Mouse (Mus musculus): ENCODE data around the gene 4930568D16Rik.

The 4930568D16Rik gene

DNA sequence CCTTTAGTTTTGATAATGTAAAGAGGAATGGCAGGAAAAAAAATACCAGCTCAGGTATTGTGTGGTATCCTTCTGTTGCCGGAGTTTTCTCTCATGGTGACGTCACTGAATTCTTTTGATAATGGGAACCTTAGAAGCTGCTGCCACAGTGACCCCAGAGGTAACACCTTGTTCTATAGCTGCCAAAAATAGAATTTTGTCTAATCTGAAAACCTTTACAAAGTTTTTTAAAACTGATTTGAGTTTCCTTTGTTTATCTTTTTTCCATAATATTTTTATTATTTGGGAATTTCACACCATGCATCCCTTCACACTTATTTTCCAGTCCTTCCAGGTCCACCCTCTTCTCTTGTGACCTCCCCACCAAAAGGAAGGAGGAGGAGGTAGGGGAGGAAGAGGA, at the start of gene 4930568D16Rik:
TSS of gene 4930568D16Rik (minus strand) at position 101 of the 400 bp plus-strand sequence.
- ChIA-PET CTCF (interaction anchor here in 1 of 4 experiments (1.6 kb wide), 1 partner anchor 75 kb away, joined by 5 read pairs; no protein-coding TSS in a partner anchor), POLR2A (interaction anchor here in 1 of 4 experiments (1.0 kb wide), 1 partner anchor 60 kb away, joined by 3 read pairs; no protein-coding TSS in a partner anchor)

GRCm38 (mm10) chr2:35417231-35417630, 49.7 kb upstream of the 4930568D16Rik start:
- POLR2A ChIA-PET, result interaction anchor here in 2 of 4 experiments (0.6 to 1.1 kb wide), 3 partner anchors 10 to 19 kb away, joined by 3 read pairs; no protein-coding TSS in a partner anchor
- CTCF ChIA-PET, result interaction anchor here in 1 of 4 experiments (0.6 kb wide), 1 partner anchor 20 kb away, joined by 6 read pairs; no protein-coding TSS in a partner anchor

DNA sequence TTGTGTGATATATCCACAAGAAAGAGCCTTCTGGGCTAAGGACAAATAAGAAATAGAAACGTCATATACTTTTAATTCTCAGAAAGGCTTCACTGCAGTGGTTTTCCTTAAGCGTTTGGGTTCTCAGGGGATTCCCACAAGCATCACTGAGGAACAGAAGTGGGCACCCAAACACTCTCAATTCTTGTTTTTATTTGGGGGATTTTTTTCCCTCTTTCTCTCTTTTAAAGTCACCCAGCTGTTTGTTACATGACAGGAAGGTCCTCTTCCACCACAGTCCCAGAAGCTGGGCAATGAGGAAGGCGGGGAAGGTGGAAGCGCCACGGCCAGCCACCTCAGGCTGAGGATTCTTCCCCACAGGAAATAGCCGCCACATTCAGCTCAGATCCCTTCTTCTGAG, 48.9 kb upstream of the 4930568D16Rik start:
- CTCF ChIA-PET, result interaction anchor here in 2 of 4 experiments (0.5 to 0.6 kb wide), 2 partner anchors 19 kb away, joined by 3 to 6 read pairs; no protein-coding TSS in a partner anchor
- POLR2A ChIA-PET, result interaction anchor here in 3 of 4 experiments (0.6 to 1.0 kb wide), 3 partner anchors 9 to 18 kb away, joined by 3 read pairs; no protein-coding TSS in a partner anchor

DNA sequence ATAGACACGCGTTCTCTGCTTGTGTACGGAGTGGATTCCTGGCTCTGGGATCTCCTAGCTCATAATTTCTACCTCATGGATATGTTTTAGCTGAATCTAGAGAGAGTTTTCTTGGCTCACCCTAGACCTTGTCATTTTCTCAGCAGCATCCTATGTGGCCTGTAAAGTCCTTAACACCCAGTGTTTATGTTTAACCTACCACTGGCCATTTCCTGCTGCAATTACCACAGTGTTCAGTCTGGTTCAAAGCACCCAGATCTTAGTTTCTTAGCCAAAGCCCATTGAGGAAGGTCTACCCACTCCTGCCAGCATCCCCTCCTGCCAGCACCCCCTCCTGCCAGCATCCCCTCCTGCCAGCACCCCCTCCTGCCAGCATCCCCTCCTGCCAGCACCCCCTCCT, 45.3 kb upstream of the 4930568D16Rik start:
- POLR2A ChIA-PET, result no interaction called here

DNA sequence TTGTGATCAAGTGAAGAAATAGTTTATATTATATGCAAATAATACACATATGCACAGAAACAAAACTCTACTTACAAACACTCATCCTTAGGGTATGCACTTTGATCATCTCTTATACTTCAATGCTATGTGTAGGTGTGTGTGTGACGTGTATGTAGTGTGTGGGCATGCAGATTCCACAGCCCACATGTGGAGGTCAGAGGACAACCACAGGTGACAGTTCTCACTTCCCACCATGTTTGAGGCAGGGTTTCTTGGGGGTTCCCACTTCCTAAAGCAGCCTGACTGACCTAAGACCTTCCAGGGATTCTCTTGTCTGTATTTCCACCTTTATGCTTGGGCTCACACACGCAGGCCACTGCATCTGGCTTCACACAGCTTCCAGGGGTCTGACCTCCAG, 44.7 kb upstream of the 4930568D16Rik start:
- ChIA-PET CTCF (interaction anchor here in 2 of 4 experiments (0.6 to 1.3 kb wide), 2 partner anchors 14 to 15 kb away, joined by 3 to 4 read pairs; partner anchors contain the start of gene 4930402F06Rik (in 1 of the 2)), POLR2A (interaction anchor here in 2 of 4 experiments (0.6 to 1.9 kb wide), 4 partner anchors 9 to 502 kb away, joined by 3 to 8 read pairs (median 4); partner anchors contain the start of gene Ggta1 (in 1 of the 2))

More for the DNA sequence above, 45.3 kb upstream of the 4930568D16Rik start:
- CTCF ChIA-PET, result interaction anchor here in 2 of 4 experiments (0.6 to 1.3 kb wide), 2 partner anchors 16 to 1150 kb away, joined by 3 to 4 read pairs; partner anchors contain the start of gene 4930402F06Rik (in 1 of the 2)

- ChIA-PET CTCF (interaction anchor here in 3 of 4 experiments (0.6 to 1.3 kb wide), 2 partner anchors 14 kb away, joined by 3 to 6 read pairs (median 4); partner anchors contain the start of gene 4930402F06Rik (in 2 of the 3)), POLR2A (interaction anchor here in 2 of 4 experiments (0.6 to 1.9 kb wide), 4 partner anchors 10 to 501 kb away, joined by 3 to 8 read pairs (median 4); partner anchors contain the start of gene Ggta1 (in 1 of the 2))
Observed at GRCm38 (mm10) chr2:35411640-35412190, 44.2 kb upstream of the 4930568D16Rik start.

- ChIA-PET CTCF (interaction anchor here in 1 of 4 experiments (1.7 kb wide), 1 partner anchor 12 kb away, joined by 12 read pairs; the partner anchor contains the start of gene 4930402F06Rik), POLR2A (interaction anchor here in 1 of 4 experiments (1.8 kb wide), 1 partner anchor 10 kb away, joined by 5 read pairs; no protein-coding TSS in a partner anchor)
Observed at GRCm38 (mm10) chr2:35409466-35409865, 41.9 kb upstream of the 4930568D16Rik start.

DNA sequence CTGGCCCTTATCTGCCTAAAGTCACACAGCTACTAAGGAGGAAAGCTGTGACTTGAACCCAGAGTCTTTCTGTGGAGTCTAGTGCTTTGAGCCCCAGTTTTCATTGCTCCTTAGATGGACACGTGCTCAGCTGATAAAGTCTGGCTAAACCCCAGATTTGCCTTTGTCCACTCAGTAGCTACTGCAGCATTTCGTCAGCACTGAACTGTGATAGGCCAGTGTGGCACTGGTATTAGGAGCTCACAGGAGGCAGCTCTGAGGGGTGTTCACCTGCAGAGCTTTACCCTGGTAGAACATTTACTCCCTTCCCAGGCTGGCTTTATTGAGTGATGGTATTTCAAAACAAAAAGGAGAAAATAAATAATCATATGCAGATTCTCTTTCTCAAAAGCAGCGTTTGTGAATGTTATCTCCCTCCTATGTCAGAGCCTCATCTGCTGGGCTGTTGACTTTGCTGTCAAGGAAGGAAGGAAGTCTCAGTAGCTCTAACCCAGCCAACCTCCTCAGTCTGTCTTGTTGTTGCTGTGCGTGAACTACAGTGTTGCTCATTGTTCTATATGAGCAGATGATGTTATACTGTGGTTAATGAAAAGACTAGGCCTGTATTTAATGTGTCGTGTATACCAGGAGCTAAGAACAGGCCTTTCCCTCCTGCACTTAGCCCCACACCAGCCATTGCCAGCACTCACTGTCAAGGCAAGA, 41.0 kb upstream of the 4930568D16Rik start:
- ChIA-PET CTCF (interaction anchor here in 2 of 4 experiments (0.5 to 1.7 kb wide), 2 partner anchors 11 to 318 kb away, joined by 3 to 12 read pairs; partner anchors contain the start of gene 4930402F06Rik (in 1 of the 2)), POLR2A (interaction anchor here in 2 of 4 experiments (0.9 to 1.8 kb wide), 4 partner anchors 8 to 17 kb away, joined by 3 to 5 read pairs (median 4); partner anchors contain the start of gene 4930402F06Rik (in 1 of the 2))

- POLR2A ChIA-PET, result interaction anchor here in 2 of 4 experiments (0.6 to 1.8 kb wide), 5 partner anchors 8 to 21 kb away, joined by 3 to 5 read pairs (median 3); partner anchors contain the start of gene 4930402F06Rik (in 1 of the 2)
- CTCF ChIA-PET, result interaction anchor here in 1 of 4 experiments (1.7 kb wide), 1 partner anchor 10 kb away, joined by 12 read pairs; the partner anchor contains the start of gene 4930402F06Rik
Observed at GRCm38 (mm10) chr2:35407878-35408277, 40.3 kb upstream of the 4930568D16Rik start.

GRCm38 (mm10) chr2:35407266-35407665, 39.7 kb upstream of the 4930568D16Rik start:
- POLR2A ChIA-PET, result interaction anchor here in 2 of 4 experiments (0.6 to 1.2 kb wide), 2 partner anchors 10 to 22 kb away, joined by 3 read pairs; no protein-coding TSS in a partner anchor
- CTCF ChIA-PET, result no interaction called here

DNA sequence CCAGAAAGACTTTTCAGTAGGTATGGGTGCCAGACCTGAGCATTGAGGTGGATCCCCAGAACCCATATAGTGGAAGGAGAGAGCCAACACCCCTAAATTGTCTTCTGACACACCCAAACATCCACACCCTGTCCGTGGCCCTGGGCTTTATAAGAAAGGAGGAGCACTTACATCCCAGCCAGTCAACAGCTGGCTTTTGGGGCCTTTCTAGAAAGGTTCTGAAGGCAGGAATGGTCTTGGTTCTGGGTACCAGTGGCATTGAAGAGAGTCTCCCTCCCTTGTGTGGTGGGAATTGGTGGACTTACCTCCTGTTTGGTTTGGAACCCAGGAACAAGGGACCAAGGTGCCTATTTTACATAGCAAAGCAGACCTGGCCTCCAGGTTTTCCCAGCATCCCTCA, 39.1 kb upstream of the 4930568D16Rik start:
- ChIA-PET CTCF (no interaction called here), POLR2A (no interaction called here)

DNA sequence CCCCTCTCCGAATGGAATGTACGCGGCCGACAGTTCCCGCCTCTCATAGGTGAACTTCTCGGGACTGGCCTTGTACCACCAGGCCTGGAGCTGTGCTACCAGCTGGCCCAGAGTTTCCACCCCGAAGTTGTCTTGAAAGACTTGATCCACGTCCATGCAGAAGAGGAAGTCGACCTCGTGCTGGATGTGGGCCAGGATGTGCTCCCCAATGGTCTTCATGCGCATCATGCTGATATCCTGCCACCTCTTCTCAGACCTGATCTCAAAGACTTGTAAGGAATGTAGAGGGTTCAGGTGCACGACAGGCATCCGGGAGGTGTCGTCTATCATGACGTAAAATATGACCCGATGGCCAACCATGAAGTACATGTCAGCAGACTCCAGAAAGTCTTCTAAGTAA, 34.9 kb upstream of the 4930568D16Rik start:
- POLR2A ChIA-PET, result no interaction called here
- CTCF ChIA-PET, result no interaction called here

DNA sequence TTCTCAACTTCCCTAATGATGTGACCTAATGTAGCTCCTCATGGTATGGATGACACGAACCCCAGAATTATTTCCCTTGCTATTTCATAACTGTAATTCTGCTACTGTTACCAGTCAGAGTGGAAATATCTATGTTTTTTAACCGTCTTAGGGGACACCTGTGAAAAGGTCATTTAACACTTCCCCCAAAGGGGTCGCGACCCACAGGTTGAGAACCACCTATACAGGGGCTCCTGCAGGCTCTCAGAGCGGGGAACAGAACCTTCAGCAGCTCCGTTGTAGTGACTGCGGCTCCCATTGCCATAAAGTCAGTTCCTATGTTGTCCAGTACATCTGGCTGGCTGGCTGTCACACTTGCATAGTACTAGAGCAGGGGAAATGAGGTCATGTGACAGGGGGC, 33.2 kb upstream of the 4930568D16Rik start:
- ChIA-PET CTCF (interaction anchor here (0.6 to 0.9 kb wide), 4 partner anchors 76 to 1707 kb away, joined by 3 read pairs; no protein-coding TSS in a partner anchor), POLR2A (interaction anchor here in 1 of 4 experiments (1.1 to 1.4 kb wide), 2 partner anchors 8 to 10 kb away, joined by 5 to 8 read pairs; no protein-coding TSS in a partner anchor)

DNA sequence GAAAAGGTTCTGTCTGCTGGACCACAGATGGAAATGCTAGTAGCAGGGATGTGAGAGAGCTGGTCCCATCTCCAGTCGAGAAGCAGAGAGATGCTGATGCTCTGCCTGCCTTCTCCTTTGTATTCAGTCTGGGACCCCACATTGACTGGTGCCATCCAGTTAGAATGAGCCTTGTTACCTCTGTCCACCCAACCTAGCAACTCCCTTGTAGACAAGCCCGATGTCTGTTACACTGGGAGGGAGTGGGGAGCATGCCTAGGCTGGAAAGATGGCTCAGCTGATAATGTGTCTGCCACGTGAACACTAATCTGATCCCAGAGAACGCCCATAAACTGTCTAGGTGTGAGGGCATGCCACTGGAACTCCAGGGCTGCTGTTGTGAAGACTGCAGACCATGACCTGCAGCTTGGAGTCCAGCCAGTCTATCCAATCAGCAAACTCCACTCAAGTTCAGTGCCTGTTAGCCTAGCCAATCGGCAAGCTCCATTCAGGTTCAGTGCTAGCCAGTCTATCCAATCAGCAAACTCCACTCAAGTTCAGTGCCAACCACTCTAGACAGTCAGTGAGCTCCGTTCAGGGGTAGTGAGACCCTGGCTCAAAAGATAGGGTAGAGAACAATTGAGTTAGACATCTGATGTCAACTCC, 30.8 kb upstream of the 4930568D16Rik start:
- ChIA-PET POLR2A (interaction anchor here (0.6 to 2.1 kb wide), 15 partner anchors 10 to 771 kb away, joined by 3 to 6 read pairs (median 3); partner anchors contain the start of genes Cntrl (in 1 of the 4) and Stom (in 1 of the 4)), CTCF (interaction anchor here (0.5 to 3.6 kb wide), 60 partner anchors 7 to 751 kb away, joined by 3 to 31 read pairs (median 4); partner anchors contain the start of genes Gsn (in 1 of the 4) and Stom (in 1 of the 4))

- CTCF ChIA-PET, result interaction anchor here (0.5 to 3.6 kb wide), 74 partner anchors 8 to 916 kb away, joined by 3 to 31 read pairs (median 4); partner anchors contain the start of genes Gsn (in 1 of the 4) and Stom (in 1 of the 4)
- POLR2A ChIA-PET, result interaction anchor here (0.6 to 2.1 kb wide), 19 partner anchors 11 to 1071 kb away, joined by 3 to 8 read pairs (median 3); partner anchors contain the start of gene Stom (in 1 of the 4)
Observed at GRCm38 (mm10) chr2:35397590-35398173, 30.2 kb upstream of the 4930568D16Rik start.

DNA sequence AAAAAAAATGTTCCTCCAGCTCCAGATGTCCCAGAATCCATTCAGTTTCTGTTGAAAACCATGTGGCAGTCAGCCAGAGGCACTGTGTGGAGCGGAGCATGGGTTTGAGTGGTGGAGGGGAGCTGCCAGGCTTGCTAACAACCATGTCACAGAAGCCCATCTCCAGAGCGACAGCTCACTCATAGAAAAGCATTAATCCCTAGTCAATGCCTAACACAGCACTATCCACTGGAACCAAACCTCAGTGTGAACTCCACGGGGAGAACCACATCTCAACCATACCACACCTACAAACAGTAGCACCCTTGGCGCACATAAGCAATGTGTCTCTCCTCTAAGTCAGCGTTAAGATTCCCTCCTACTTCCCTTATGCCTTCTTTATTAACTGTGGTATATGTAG, 29.6 kb upstream of the 4930568D16Rik start, which contains the start of gene 4930402F06Rik:
TSS of gene 4930402F06Rik (minus strand) at position 80 of the 400 bp plus-strand sequence.
- CTCF ChIA-PET, result interaction anchor here (0.5 to 3.6 kb wide), 66 partner anchors 8 to 915 kb away, joined by 3 to 31 read pairs (median 4); partner anchors contain the start of genes Gsn (in 1 of the 4) and Stom (in 1 of the 4)

DNA sequence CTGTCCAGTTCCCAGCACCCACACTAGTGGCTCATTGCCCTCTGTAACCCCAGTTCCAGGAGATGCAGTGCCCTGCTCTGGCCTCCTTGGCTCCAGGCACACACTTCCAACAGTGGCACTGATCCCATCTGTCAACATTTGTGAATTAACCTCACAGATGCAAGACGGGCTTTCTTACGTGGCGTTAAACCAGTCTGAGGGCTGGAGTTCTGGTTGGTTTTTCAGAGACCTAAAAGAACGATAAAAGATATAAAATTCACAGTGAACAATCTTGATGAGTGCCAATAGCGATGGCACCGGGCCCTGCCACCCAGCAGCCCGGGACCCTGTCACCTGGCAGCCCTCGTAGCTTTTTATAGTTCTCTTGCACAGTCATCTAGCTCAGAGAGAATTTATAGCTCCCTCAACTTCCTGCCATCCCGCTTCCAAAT, 17.9 kb upstream of the 4930568D16Rik start:
- ChIA-PET POLR2A (interaction anchor here in 1 of 4 experiments (0.6 to 1.1 kb wide), 3 partner anchors 9 to 121 kb away, joined by 3 to 4 read pairs (median 3); no protein-coding TSS in a partner anchor), CTCF (interaction anchor here in 2 of 4 experiments (0.6 to 1.3 kb wide), 2 partner anchors 12 to 61 kb away, joined by 3 to 4 read pairs; partner anchors contain the start of gene 4930402F06Rik (in 1 of the 2))

More for the DNA sequence above, 29.6 kb upstream of the 4930568D16Rik start, which contains the start of gene 4930402F06Rik:
- POLR2A ChIA-PET, result interaction anchor here in 3 of 4 experiments (0.6 to 2.1 kb wide), 9 partner anchors 11 to 1070 kb away, joined by 3 to 8 read pairs (median 3); no protein-coding TSS in a partner anchor

Data from embryonic stem cell, embryonic (primary cell).